Mouse (Mus musculus): Measurements from ENCODE around the gene Acsm1.

Acsm1 gene

GRCm38 (mm10) chr7:119670925-119671324 is 64.1 kb downstream of the Acsm1 start:
- DNase-seq (ENCODE audit: low spot score in 2 of 2) = peak in 1 of 2 experiments; percentile 7

DNA sequence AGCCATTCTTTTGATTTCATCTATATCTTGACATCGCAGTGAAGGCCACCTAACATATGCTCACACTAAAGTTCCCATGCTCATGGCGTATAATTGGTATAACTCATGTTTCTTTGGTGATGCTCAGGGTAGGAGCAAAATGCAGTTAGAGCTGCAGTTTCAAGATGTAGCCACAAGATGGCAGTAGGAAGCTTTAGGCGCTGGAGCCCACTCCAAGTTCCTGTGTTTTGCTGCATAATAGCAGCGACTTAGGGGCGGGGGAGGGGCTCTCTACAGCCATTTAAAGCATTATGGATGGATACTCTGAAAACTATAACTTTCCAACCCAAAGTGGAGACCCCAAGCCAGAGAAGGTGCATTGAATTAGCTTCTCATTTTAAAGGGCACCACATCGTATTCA is 66.6 kb downstream of the Acsm1 start:
- DNase-seq (ENCODE audit: low spot score in 2 of 2) = peak; percentile 54 to 60

GRCm38 (mm10) chr7:119680107-119680506 is 73.3 kb downstream of the Acsm1 start:
- no peak for DNase-seq (ENCODE audit: low spot score in 2 of 2)

GRCm38 (mm10) chr7:119682699-119683098 is 75.9 kb downstream of the Acsm1 start:
- DNase-seq (ENCODE audit: low spot score in 2 of 2) = no peak

DNA sequence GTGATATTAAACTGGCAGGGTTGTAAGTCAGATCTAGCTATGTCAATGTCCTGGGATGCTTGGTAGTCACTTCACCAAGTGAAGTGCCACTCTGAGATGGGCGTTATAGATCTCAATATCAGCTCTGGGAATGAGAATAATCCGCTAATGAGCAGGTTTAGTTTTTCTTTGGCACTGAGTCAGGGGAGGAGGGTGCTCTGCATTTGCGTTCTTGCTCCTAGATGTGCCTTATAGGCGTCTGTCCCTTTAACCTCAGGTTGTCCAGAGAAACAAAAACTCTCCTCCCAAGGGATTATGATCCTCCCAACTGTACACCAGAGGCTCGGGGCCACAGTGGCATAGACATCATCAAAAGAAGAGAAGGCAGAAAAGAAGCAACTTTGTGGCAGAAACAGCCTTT is 82.9 kb downstream of the Acsm1 start, which contains the start of gene Acsm4:
Gene Acsm4 (plus strand): TSS at position 301 of the 400 bp plus-strand sequence.
- no peak for DNase-seq (ENCODE audit: low spot score in 2 of 2)

DNA sequence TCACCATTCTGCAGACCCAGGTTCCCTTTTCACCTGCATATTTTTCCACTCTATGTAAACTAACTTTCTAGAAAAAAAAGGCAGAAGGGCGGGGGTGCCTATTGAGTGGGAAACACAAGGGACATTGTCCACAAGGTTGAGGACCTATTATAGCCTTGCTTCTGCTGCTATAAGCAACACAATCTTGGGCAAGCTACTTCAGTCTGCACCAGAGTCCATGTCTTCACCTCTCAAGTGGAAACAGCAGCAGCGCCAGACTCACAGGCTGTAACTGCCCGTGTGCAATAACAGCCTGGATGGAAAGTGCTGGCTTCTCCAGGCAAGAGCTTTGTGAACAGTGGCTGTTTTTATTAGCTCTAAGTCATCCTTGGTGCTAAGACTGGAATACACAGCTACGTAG is 85.5 kb downstream of the Acsm1 start:
- DNase-seq (ENCODE audit: low spot score in 2 of 2) = no peak

- DNase-seq (ENCODE audit: low spot score in 2 of 2) = no peak
Observed at GRCm38 (mm10) chr7:119694926-119695325, 88.1 kb downstream of the Acsm1 start.
